Mouse (Mus musculus) liver, embryonic 12.5 days (tissue): Measurements from ENCODE around the gene Hist1h4m. TPM values are rescaled to one million over a fixed set of nuclear protein-coding genes. Genes with fewer than 3 reads are reported as not detected.
"Not testable (repeated sequence)": the region's sequence is repeated elsewhere in the genome, so short reads cannot be mapped to it uniquely, and the experiment has no call there.

ENCODE experiments used
- ATAC-seq: fragments of 200-750 bp; cut with Nextera tagmentation; 2 replicates; pipeline ENCODE4 v1.8.0; 2017; ENCODE audit warnings: moderate number of reproducible peaks, mild to moderate bottlenecking, moderate library complexity
- H3K27ac ChIP-seq: fragments of 300-500 bp; sonication (generic); 2 replicates; pipeline ENCODE4 v1.5.1; 2016; ENCODE audit warnings: mild to moderate bottlenecking
- H3K27me3 ChIP-seq: fragments of 300-500 bp; sonication (generic); replicated peaks from 2 replicates; pipeline ENCODE4 v1.6.1; 2016; ENCODE audit warnings: mild to moderate bottlenecking, moderate library complexity
- H3K36me3 ChIP-seq: fragments of 300-500 bp; sonication (generic); 2 replicates; pipeline ENCODE4 v1.6.1; 2016; ENCODE audit warnings: mild to moderate bottlenecking, moderate library complexity
- H3K4me1 ChIP-seq: fragments of 300-500 bp; sonication (generic); 2 replicates; pipeline ENCODE4 v1.6.1; 2016
- H3K4me2 ChIP-seq: fragments of 300-500 bp; sonication (generic); 2 replicates; pipeline ENCODE4 v1.6.1; 2016; ENCODE audit warnings: mild to moderate bottlenecking, moderate library complexity
- H3K4me3 ChIP-seq: fragments of 300-500 bp; sonication (generic); 2 replicates; pipeline ENCODE4 v1.5.1; 2016; ENCODE audit warnings: mild to moderate bottlenecking, moderate library complexity
- H3K9ac ChIP-seq: fragments of 300-500 bp; sonication (generic); 2 replicates; pipeline ENCODE4 v1.6.1; 2016; ENCODE audit warnings: mild to moderate bottlenecking, moderate library complexity
- H3K9me3 ChIP-seq: fragments of 300-500 bp; sonication (generic); replicated peaks from 2 replicates; pipeline ENCODE4 v1.6.1; 2016; ENCODE audit warnings: mild to moderate bottlenecking, moderate library complexity
- WGBS: fragments of 180-500 bp; shearing (Covaris S2); methylation state at CpG from one replicate; pipeline ENCODE4 v1.1.7; 2016; ENCODE audit not compliant: insufficient replicate concordance; 5-methylcytosine and 5-hydroxymethylcytosine counted together
- polyA plus RNA-seq: library from polyadenylated mRNA; unstranded; fragments of >200 nt; fragmentation: Nextera tagmentation; extraction: Ambion mirVana; gene quantifications from 2 replicates; pipeline ENCODE4 v1.2.1, GENCODE M21; 2016

Hist1h4m gene
- polyA plus RNA-seq, 1 experiment from 2014 or later: not detected

GRCm38 (mm10) chr13:21786899-21787629 is 24.5 kb upstream of the Hist1h4m start, which contains the start of the genes Hist1h2an and Hist1h2bp:
Hist1h2an (minus strand) TSS chr13:21787218.
Hist1h2bp (plus strand) TSS chr13:21787461.
- peak; percentile 88 for ATAC-seq
- Histone ChIP-seq H3K27ac (peak within 1 kb of the TSS; percentile 100), H3K4me3 (peak within 1 kb of the TSS; percentile 54), H3K4me2 (peak within 1 kb of the TSS; percentile 67), H3K9ac (peak within 1 kb of the TSS; percentile 78), H3K4me1 (peaks cover 64% of the 10 kb centered on the region)
- under 1% methylated on average over 38 of the region's 63 CpGs for WGBS
- H3K36me3 ChIP-seq, H3K9me3 ChIP-seq, H3K27me3 ChIP-seq: not testable (repeated sequence)

GRCm38 (mm10) chr13:21787760-21788593 is 23.6 kb upstream of the Hist1h4m start:
- H3K36me3 ChIP-seq: no peaks in the 10 kb centered on the region
- 22% methylated on average over 14 of the region's 21 CpGs for WGBS
- H3K4me1 ChIP-seq: peaks cover 58% of the 10 kb centered on the region
- peak overlapping the region; percentile 100 for H3K27ac ChIP-seq
- peak; percentile 17 for ATAC-seq
- peak overlapping the region; percentile 67 for H3K4me2 ChIP-seq
- peak overlapping the region; percentile 78 for H3K9ac ChIP-seq
- H3K27me3 ChIP-seq: no peaks in the 10 kb centered on the region
- H3K9me3 ChIP-seq: no peaks in the 10 kb centered on the region
- H3K4me3 ChIP-seq: peak overlapping the region; percentile 54

- Histone ChIP-seq H3K4me1 (peaks cover 46% of the 10 kb centered on the region), H3K9me3 (no peaks in the 10 kb centered on the region), H3K4me3 (no peak overlapping the region), H3K9ac (0 out of 2 replicates have a peak overlapping the region, but pooled peaks have one; percentile 78), H3K27me3 (no peaks in the 10 kb centered on the region), H3K27ac (peak overlapping the region; percentile 100; the same call in 1 of the 2 replicates), H3K36me3 (no peaks in the 10 kb centered on the region), H3K4me2 (peak overlapping the region; percentile 67; the same call in 1 of the 2 replicates)
- WGBS: 49% methylated on average over 6 of the region's 6 CpGs
- ATAC-seq: no peak
Observed at GRCm38 (mm10) chr13:21789925-21790324, 21.6 kb upstream of the Hist1h4m start.

- H3K4me2 ChIP-seq: peak overlapping the region; percentile 54
- peak overlapping the region; percentile 52 for H3K9ac ChIP-seq
- H3K4me1 ChIP-seq: peaks cover 38% of the 10 kb centered on the region
- WGBS: 29% methylated on average over 18 of the region's 18 CpGs
- H3K27me3 ChIP-seq: no peaks in the 10 kb centered on the region
- H3K4me3 ChIP-seq: no peak overlapping the region; the same call in 1 of the 2 replicates
- no peaks in the 10 kb centered on the region for H3K9me3 ChIP-seq
- no peak for ATAC-seq
- H3K36me3 ChIP-seq: no peaks in the 10 kb centered on the region
- peak overlapping the region; percentile 51; the same call in 1 of the 2 replicates for H3K27ac ChIP-seq
Observed at GRCm38 (mm10) chr13:21790601-21791283, 20.8 kb upstream of the Hist1h4m start.

GRCm38 (mm10) chr13:21795584-21795983 is 16.0 kb upstream of the Hist1h4m start:
- peaks cover 8% of the 10 kb centered on the region for H3K4me1 ChIP-seq

GRCm38 (mm10) chr13:21797163-21797562 is 14.4 kb upstream of the Hist1h4m start:
- H3K36me3 ChIP-seq, H3K27ac ChIP-seq, H3K4me1 ChIP-seq, H3K4me2 ChIP-seq, H3K9me3 ChIP-seq, H3K4me3 ChIP-seq, H3K27me3 ChIP-seq, H3K9ac ChIP-seq: not testable (repeated sequence)
- peak; percentile 83 for ATAC-seq

More at GRCm38 (mm10) chr13:21795584-21795983, 16.0 kb upstream of the Hist1h4m start:
- Histone ChIP-seq H3K27me3 (no peaks in the 10 kb centered on the region), H3K9me3 (no peaks in the 10 kb centered on the region), H3K27ac (no peak overlapping the region), H3K4me3 (no peak overlapping the region), H3K36me3 (no peaks in the 10 kb centered on the region), H3K4me2 (no peak overlapping the region), H3K9ac (no peak overlapping the region)
- ATAC-seq: no peak
- 82% methylated on average over 7 of the region's 7 CpGs for WGBS

- not testable (repeated sequence) for H3K4me3 ChIP-seq, H3K36me3 ChIP-seq, H3K4me2 ChIP-seq, H3K9ac ChIP-seq, H3K9me3 ChIP-seq, H3K4me1 ChIP-seq, H3K27ac ChIP-seq, H3K27me3 ChIP-seq
- peak; percentile 70 for ATAC-seq
- no CpG with 5 or more reads among the region's 4 CpGs for WGBS
Observed at GRCm38 (mm10) chr13:21803058-21803457, 8.5 kb upstream of the Hist1h4m start.

- H3K9me3 ChIP-seq, H3K27ac ChIP-seq, H3K36me3 ChIP-seq, H3K4me2 ChIP-seq, H3K4me3 ChIP-seq, H3K4me1 ChIP-seq, H3K27me3 ChIP-seq, H3K9ac ChIP-seq: not testable (repeated sequence)
- no CpG with 5 or more reads among the region's 23 CpGs for WGBS
- peak; percentile 89 for ATAC-seq
Observed at GRCm38 (mm10) chr13:21810073-21810472, 1.5 kb upstream of the Hist1h4m start, which contains the start of the genes Hist1h2bq and Hist1h2ao. Hist1h2bq (minus strand) TSS chr13:21810197. Hist1h2ao (plus strand) TSS chr13:21810465.

- H3K9ac ChIP-seq, H3K9me3 ChIP-seq, H3K27ac ChIP-seq, H3K4me3 ChIP-seq, ATAC-seq, H3K4me2 ChIP-seq, H3K27me3 ChIP-seq, H3K36me3 ChIP-seq, H3K4me1 ChIP-seq: not testable (repeated sequence)
- no CpG with 5 or more reads among the region's 8 CpGs for WGBS
Observed at GRCm38 (mm10) chr13:21811074-21811473, 472 bp upstream of the Hist1h4m start.

- H3K9me3 ChIP-seq, H3K4me1 ChIP-seq, H3K36me3 ChIP-seq, H3K27me3 ChIP-seq: not testable (repeated sequence)
- Histone ChIP-seq H3K4me2 (peak overlapping the region; percentile 51), H3K9ac (peak overlapping the region; percentile 59), H3K27ac (peak overlapping the region; percentile 88), H3K4me3 (peak overlapping the region; percentile 28)
- under 1% methylated on average over 14 of the region's 14 CpGs for WGBS
- peak; percentile 65 for ATAC-seq
Observed at GRCm38 (mm10) chr13:21812092-21812491, 546 bp downstream of the Hist1h4m start.

GRCm38 (mm10) chr13:21820082-21820890 is 8.7 kb downstream of the Hist1h4m start:
- H3K4me3 ChIP-seq, H3K36me3 ChIP-seq, H3K27ac ChIP-seq, H3K9ac ChIP-seq, H3K4me2 ChIP-seq, H3K9me3 ChIP-seq, H3K27me3 ChIP-seq, H3K4me1 ChIP-seq: not testable (repeated sequence)
- WGBS: 73% methylated on average over 6 of the region's 16 CpGs
- peak; percentile 57; the same call in 1 of the 2 replicates for ATAC-seq
